Mouse (Mus musculus) G1E (cell line): Measurements from ENCODE around the gene Hoxa7.

Experiments used
- CTCF ChIP-seq: IDR thresholded peaks from 2 replicates; pipeline ENCODE4 v1.5.1; 2012; ENCODE audit warnings: low read depth, low read length, inconsistent platforms, mixed read lengths
- GATA2 ChIP-seq: IDR thresholded peaks from 2 replicates; pipeline ENCODE4 v1.6.1; 2012; ENCODE audit warnings: low read depth, low read length, inconsistent platforms, borderline replicate concordance

- TF ChIP-seq CTCF (no peak), GATA2 (no peak)
Observed at GRCm38 (mm10) chr6:52164626-52165440, 56.8 kb downstream of the Hoxa7 start, which contains the start of gene Hoxa2.
